Mouse (Mus musculus) G1E (cell line): ENCODE results near the gene Stap2.

Source experiments
- CTCF ChIP-seq: IDR thresholded peaks from 2 replicates; pipeline ENCODE4 v1.5.1; 2012; ENCODE audit warnings: low read depth, low read length, inconsistent platforms, mixed read lengths
- GATA1 ChIP-seq: IDR thresholded peaks from 2 replicates; pipeline ENCODE4 v1.6.1; 2012; ENCODE audit warnings: borderline replicate concordance, low read length, inconsistent platforms, mixed read lengths
- GATA2 ChIP-seq: IDR thresholded peaks from 2 replicates; pipeline ENCODE4 v1.6.1; 2012; ENCODE audit warnings: low read depth, low read length, inconsistent platforms, borderline replicate concordance
- POLR2AphosphoS5 ChIP-seq: IDR thresholded peaks from 2 replicates; pipeline ENCODE4 v1.6.1; 2012; ENCODE audit warnings: low read depth, low read length, inconsistent platforms; ENCODE audit not compliant: insufficient replicate concordance
- TAL1 ChIP-seq: conservative IDR thresholded peaks from 2 replicates; pipeline ENCODE4 v1.6.1; 2012; ENCODE audit warnings: low read depth, low read length, inconsistent platforms, mixed read lengths

DNA sequence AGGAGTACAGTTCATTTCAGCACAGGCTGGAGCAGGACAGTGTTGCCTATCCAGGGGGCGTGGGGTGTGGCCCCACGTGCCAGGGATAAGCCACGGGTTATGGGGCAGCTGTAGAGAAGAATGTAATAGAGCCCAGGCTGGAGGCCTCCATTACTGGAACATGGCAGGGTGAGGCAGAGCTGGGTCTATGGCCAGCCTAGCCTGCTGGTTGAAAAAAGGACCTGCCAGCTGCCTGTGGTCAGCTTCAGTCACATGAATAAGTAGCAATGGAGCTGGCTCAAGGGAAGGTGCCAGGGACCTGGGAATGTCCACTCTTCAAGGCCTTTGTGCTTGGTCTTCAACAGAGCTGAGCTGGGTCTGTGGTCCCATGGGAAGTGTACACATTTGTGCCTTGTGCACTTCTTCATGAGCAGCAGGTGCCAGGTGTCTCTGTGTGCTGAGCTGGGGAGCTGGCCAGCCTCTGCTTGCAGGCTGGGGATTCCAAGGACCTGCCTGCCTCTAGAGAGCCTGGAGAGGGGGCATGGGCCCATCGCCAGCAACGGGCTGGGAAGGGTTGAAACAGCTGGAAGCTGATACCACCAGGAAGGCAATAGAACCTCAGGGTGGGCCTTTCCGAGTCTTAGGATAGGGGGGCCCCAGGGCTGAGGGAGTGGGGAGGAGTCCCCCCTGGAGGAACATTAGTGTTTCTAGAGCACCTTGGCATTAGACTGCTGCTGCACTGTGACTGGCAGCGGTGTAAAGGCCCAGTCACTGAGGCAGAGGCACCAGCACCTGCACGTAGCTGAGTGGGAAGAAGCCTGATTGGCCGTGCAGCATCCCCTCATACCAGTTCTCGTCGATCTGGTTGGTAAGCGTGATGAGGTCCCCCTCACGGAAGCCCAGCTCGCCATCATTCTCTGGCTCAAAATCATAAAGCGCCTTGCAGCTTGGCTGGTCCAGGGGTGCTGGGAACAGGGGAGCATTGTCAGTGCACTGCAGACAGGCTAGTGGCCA is 11.7 kb upstream of the Stap2 start:
- TF ChIP-seq CTCF (no peak), GATA1 (no peak), POLR2AphosphoS5 (no peak), TAL1 (no peak), GATA2 (no peak)
